Mouse (Mus musculus) ES-E14 (cell line): ENCODE data around the gene Pnpla8. TPM values are rescaled to one million over a fixed set of nuclear protein-coding genes. Genes with fewer than 3 reads are reported as not detected.
"Not testable (repeated sequence)": the region's sequence is repeated elsewhere in the genome, so short reads cannot be mapped to it uniquely, and the experiment has no call there.

Source experiments
- DNase-seq: peaks from one replicate; pipeline ENCODE4 v3.0.0-alpha.2; 2013; ENCODE audit warnings: low read depth, low spot score
- H3K27ac ChIP-seq: 2 replicates; pipeline ENCODE4 v1.5.1; 2012; ENCODE audit warnings: low read depth, mild to moderate bottlenecking, low read length, moderate library complexity, mixed read lengths; ENCODE audit not compliant: poor library complexity, insufficient read depth, severe bottlenecking
- H3K36me3 ChIP-seq: 2 replicates; pipeline ENCODE4 v1.6.1; 2012; ENCODE audit warnings: mild to moderate bottlenecking, low read length, moderate library complexity, mixed read lengths; ENCODE audit not compliant: control insufficient read depth, poor library complexity, insufficient read depth, severe bottlenecking
- H3K4me1 ChIP-seq, 2 experiments: fragments of 150-350 bp in 1 of 2; sonication (generic) in 1 of 2; 2 replicates each; pipeline ENCODE4 v1.6.1; 2012; ENCODE audit warnings: low read length in 2 of 2, mild to moderate bottlenecking in 1 of 2, mixed read lengths in 1 of 2; ENCODE audit not compliant: control insufficient read depth in 2 of 2, insufficient read depth in 2 of 2, poor library complexity in 1 of 2
- H3K4me3 ChIP-seq, 2 experiments: fragments of 150-350 bp in 1 of 2; sonication (generic) in 1 of 2; 2 replicates each; pipeline ENCODE4 v1.5.1; 2012; ENCODE audit warnings: low read length in 2 of 2, low read depth in 1 of 2, mild to moderate bottlenecking in 1 of 2, mixed read lengths in 1 of 2; ENCODE audit not compliant: insufficient read depth in 1 of 2, poor library complexity in 1 of 2, severe bottlenecking in 1 of 2
- H3K9ac ChIP-seq: 2 replicates; pipeline ENCODE4 v1.6.1; 2012; ENCODE audit warnings: low read depth, mild to moderate bottlenecking, low read length, mixed read lengths; ENCODE audit not compliant: poor library complexity, insufficient read depth, severe bottlenecking
- H3K9me3 ChIP-seq: fragments of 150-350 bp; sonication (generic); 2 replicates; pipeline ENCODE4 v1.6.1; 2012; ENCODE audit warnings: low read depth, mild to moderate bottlenecking, low read length; ENCODE audit not compliant: control insufficient read depth, insufficient read depth
- CHD2 ChIP-seq: IDR thresholded peaks from 2 replicates; pipeline ENCODE4 v1.6.1; 2014; ENCODE audit warnings: mild to moderate bottlenecking, low read depth, low read length, inconsistent platforms
- HCFC1 ChIP-seq: IDR thresholded peaks from 2 replicates; pipeline ENCODE4 v1.6.1; 2012; ENCODE audit warnings: low read length, inconsistent platforms, borderline replicate concordance; ENCODE audit not compliant: insufficient read depth
- MAFK ChIP-seq: IDR thresholded peaks from 2 replicates; pipeline ENCODE4 v1.6.1; 2014; ENCODE audit warnings: mild to moderate bottlenecking, low read depth, low read length, inconsistent platforms; ENCODE audit not compliant: insufficient read depth
- ZC3H11A ChIP-seq: IDR thresholded peaks from 2 replicates; pipeline ENCODE4 v1.6.1; 2012; ENCODE audit warnings: low read depth, mild to moderate bottlenecking, inconsistent platforms, low read length, borderline replicate concordance
- ZNF384 ChIP-seq: IDR thresholded peaks from 2 replicates; pipeline ENCODE4 v1.6.1; 2012; ENCODE audit warnings: low read depth, low read length, inconsistent platforms
- in situ Hi-C, 2 experiments: fragments of 600-800 bp; cut with MboI; formaldehyde crosslinking; loops; one replicate each; pipeline ENCODE4 v1.15.1; 2025; ENCODE audit warnings: low sequenced_read_pairs in 2 of 2, inconsistent platforms in 1 of 2; ENCODE audit not compliant: unreplicated experiment in 2 of 2
- total RNA-seq: library from RNA; depleted of rRNA; stranded (reverse); fragments of 300-350 nt; gene quantifications from 2 replicates; pipeline ENCODE4 v1.2.3, GENCODE M21; 2012

Pnpla8 gene
- total RNA-seq, 1 experiment, result 23.6 TPM

DNA sequence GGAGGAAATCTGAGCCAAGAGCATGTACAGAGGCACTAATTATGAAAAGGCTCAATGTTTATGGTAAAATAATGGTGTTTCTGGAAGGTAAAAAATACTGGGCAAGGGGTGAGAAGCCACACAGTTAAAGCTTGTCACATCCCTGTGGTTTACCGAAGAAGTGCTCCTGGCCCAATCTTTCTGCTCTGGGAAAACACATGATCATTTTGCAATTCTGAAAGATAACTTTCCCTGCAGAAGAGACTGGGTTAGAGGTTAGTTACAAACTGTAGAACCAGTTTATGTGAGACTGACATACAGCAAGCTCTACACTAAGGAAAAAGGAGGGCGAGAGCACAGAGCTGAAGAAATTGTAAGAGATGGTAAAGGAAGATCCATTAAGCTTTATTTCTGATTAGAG, 46.0 kb downstream of the Pnpla8 start:
- DNase-seq, result no peak
- Histone ChIP-seq H3K4me3 (no peak overlapping the region), H3K9ac (no peak overlapping the region), H3K36me3 (no peaks in the 10 kb centered on the region), H3K27ac (no peak overlapping the region), H3K4me1 (peaks cover 0 to 2% of the 10 kb centered on the region in 2 experiments; a peak in 1 of 4 replicates), H3K9me3 (no peaks in the 10 kb centered on the region)
- in situ Hi-C loops, result no loop called here
- no peak for TF ChIP-seq ZC3H11A
- no peak for TF ChIP-seq HCFC1
- TF ChIP-seq CHD2, result no peak
- TF ChIP-seq MAFK, result no peak
- no peak for TF ChIP-seq ZNF384

DNA sequence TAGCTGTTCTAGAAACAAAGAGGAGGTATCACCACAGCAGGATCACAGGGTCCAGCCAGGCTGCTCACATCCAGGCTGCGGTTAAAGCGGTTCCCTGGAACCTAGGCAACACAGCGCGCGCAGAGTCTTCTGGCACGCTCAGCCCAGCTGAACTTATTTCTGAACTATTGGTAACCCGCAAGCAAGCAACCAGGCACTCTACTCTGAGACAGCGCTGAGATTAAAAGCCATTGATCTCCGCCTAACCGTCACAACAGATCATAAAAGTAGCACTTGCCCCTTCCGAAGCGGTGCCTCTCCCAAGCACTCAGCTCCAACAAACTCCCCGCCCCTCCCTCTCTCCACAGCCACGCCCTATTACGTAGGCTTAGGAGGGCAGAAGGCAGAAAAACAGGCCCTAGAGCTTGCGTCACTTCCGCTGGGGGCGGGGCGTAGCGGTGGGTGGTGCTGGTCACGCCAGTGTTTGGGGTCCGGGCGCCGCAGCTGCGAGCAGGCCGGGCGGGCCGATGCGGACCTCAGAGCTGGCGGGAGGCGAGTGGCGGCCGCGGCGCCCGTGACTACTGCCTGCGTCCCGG, 47.6 kb downstream of the Pnpla8 start:
- peaks cover 0 to 2% of the 10 kb centered on the region in 2 experiments; a peak in 1 of 4 replicates for H3K4me1 ChIP-seq

DNA sequence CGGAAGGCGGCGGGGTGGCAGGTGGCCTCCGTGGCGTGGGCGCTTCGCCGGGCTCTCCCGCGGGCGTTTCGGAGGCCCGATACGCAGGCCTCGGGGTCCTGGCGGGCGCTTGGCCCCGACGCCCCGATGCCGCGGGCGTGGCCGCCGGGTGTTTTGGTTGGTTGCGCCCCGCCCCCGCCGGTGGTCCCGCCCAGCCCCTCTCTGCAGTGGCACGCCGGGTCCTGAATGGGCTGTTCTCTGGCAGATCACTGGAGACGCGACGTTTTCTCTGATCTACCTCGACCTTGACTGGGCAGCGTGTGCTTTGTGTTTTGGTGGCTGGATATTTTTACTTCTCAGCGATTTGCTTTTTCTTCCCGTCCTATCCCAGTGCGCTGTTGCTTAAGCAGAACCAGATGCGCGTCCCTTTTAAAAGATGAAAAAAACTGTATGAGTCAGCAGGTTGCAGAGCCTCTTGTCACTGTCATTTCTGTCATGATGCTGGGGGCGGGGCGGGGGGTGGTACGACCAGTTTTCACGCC, 48.2 kb downstream of the Pnpla8 start:
- peak overlapping the region; percentile 83; the same call in 1 of the 2 replicates for H3K27ac ChIP-seq
- peak; percentile 66 for DNase-seq
- H3K36me3 ChIP-seq, result no peaks in the 10 kb centered on the region
- H3K9me3 ChIP-seq, result no peaks in the 10 kb centered on the region
- TF ChIP-seq ZNF384 (peak; percentile 70), ZC3H11A (no peak), MAFK (peak; percentile 94), HCFC1 (peak; percentile 46; the same call in 1 of the 2 replicates), CHD2 (no peak)
- peak overlapping the region; percentile 86 for H3K9ac ChIP-seq
- peak overlapping the region; percentile 88 to 95 for H3K4me3 ChIP-seq
- peaks cover 0 to 2% of the 10 kb centered on the region in 2 experiments; a peak in 1 of 4 replicates for H3K4me1 ChIP-seq
- in situ Hi-C loops, result no loop called here

More for the DNA sequence above, 47.6 kb downstream of the Pnpla8 start:
- Histone ChIP-seq H3K4me3 (peak overlapping the region; percentile 88 to 95), H3K27ac (peak overlapping the region; percentile 83; the same call in 1 of the 2 replicates), H3K36me3 (no peaks in the 10 kb centered on the region), H3K9me3 (no peaks in the 10 kb centered on the region), H3K9ac (peak overlapping the region; percentile 86)
- in situ Hi-C loops, result no loop called here
- DNase-seq, result peak; percentile 98
- no peak for TF ChIP-seq ZNF384
- TF ChIP-seq CHD2, result no peak
- TF ChIP-seq ZC3H11A, result no peak

DNA sequence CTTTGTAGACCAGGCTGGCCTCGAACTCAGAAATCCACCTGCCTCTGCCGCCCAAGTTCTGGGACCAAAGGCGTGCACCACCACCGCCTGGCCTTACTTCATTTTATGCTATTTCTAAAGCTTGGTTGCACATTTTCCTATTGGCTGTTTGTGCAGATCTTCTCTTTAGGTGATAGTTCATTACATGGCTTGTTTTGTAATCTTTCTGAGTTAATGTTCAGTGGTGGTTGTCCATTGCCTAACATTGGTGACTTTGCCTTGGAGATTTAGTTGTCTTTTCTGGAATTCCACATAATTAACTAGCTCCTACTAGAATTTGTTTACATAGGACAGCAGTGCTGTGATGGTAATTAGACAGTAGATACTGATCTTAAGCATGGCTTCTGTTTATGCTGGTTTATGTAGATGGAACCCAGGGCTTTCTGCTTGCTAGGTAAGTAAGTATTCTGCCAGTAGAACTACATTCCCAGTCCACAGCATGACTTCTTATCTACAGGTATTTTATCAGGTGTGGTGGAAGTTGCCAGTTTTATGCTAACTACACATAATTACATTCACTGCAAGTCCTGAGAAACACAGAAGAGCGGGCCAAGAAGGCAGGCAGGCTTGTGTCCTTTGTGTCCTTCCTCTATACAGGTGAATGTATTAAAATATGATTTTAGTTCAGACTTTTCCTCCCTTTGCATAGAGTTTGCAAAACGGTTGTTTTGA, 53.1 kb downstream of the Pnpla8 start:
- Histone ChIP-seq H3K36me3 (no peaks in the 10 kb centered on the region), H3K9ac (no peak overlapping the region), H3K4me1 (peaks cover 0 to 2% of the 10 kb centered on the region in 2 experiments; a peak in 1 of 4 replicates), H3K4me3 (no peak overlapping the region), H3K9me3 (no peaks in the 10 kb centered on the region), H3K27ac (no peak overlapping the region)
- TF ChIP-seq MAFK, result no peak
- no peak for TF ChIP-seq CHD2
- TF ChIP-seq HCFC1, result no peak
- TF ChIP-seq ZC3H11A, result no peak
- no peak for TF ChIP-seq ZNF384
- in situ Hi-C loops, result no loop called here
- no peak for DNase-seq

DNA sequence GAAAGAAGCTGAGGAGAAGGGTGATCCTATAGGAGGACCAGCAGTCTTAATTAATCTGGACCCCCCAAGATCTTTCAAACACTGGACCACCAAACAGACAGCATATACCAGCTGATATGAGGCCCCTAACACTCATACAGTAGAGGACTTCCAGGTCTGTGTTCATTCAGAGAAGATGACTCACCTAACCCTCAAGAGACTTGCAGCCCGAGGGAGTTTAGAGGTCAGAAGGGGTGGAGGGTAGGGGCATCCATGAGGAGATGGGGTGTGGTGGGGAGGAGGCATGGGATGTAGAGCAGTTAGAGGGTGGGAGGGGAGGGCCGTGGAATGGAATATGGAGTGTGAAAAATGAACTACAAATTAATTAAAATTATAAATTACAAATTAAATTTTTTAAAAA, 59.0 kb downstream of the Pnpla8 start:
- H3K4me1 ChIP-seq, H3K27ac ChIP-seq, H3K36me3 ChIP-seq, H3K4me3 ChIP-seq, in situ Hi-C loops, H3K9me3 ChIP-seq, H3K9ac ChIP-seq, DNase-seq: not testable (repeated sequence)
